Comparison of ENCODE assay signal across 10 mouse cellular contexts in the genomic region with DNA sequence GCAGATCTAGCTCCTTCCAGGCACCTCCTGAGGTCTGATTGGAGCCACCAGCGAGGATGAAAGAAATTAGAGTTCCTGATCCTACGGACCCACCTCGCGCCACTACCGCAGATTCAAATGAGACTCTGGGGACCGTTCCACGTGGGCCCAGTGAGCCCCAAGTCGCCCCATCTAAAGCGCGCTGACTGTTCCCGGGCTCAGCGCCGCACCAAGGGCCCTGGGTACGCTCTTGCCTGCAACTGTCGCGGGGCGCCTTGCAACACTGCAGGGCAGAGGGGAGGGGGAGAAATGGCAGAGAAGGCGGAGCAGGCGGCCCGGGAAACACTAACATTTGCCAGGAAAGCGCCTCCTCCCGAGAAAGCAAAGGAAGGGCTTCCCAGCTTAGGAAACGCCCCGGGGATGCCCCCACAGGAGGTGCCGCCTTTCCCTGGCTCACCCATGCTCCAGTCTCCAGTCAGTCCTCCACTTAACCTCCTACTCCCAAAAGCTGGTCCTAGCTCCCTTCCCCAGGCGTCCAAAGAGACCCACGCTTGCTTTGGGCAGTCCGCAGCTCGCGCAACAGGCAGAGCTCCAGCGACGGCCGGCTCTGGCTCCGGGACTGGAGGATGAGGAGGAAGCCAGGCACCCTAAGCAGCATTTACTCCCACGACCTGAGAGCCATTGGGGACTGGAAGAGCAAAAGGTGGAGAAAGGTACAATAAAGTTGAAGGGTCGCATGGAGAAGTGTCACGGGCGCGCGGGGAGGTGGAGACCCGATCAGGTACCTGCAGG. TPM values are rescaled to one million over a fixed set of nuclear protein-coding genes. Genes with fewer than 3 reads are reported as not detected.
DNase-seq lines count a peak whose midpoint lies in the region; ATAC-seq and TF ChIP-seq lines count a peak whose summit lies in the region.
"Had no signal": no experiment of that assay in that cellular context is flagged by ENCODE, and none has a peak within 500 bp of the region (broad histone marks: within the 10 kb centered on the region; RNA-seq: fewer than 3 reads in every experiment).

No protein-coding gene starts in this region.

- H3K9me3 ChIP-seq in forebrain, embryonic 15.5 days: no peaks in the 10 kb centered on the region
- H3K9me3 ChIP-seq in liver, postnatal 0 days (ENCODE audit: low read length): no peaks in the 10 kb centered on the region

- no peak overlapping the region for H3K27ac ChIP-seq in left cerebral cortex, adult 2 months
- no peak overlapping the region for H3K27ac ChIP-seq in forebrain, embryonic 15.5 days (replicated peaks)
- no peak overlapping the region for H3K27ac ChIP-seq in liver, postnatal 0 days (ENCODE audit: low read depth)

- TF ChIP-seq EP300 in liver, postnatal 0 days (IDR thresholded peaks at IDR 0.05; ENCODE audit: low read depth): no peak

- peak overlapping the region; percentile 58 for H3K4me3 ChIP-seq in left cerebral cortex, adult 2 months
- peak overlapping the region; percentile 50 for H3K4me3 ChIP-seq in forebrain, embryonic 15.5 days
- H3K4me3 ChIP-seq in liver, postnatal 0 days (ENCODE audit: low read depth, low read length): peak overlapping the region; percentile 37

- H3K4me1 ChIP-seq in forebrain, embryonic 15.5 days: peaks cover 14% of the 10 kb centered on the region
- H3K4me1 ChIP-seq in liver, postnatal 0 days (ENCODE audit: insufficient read depth): 0 out of 2 replicates have a peak, but pooled peaks cover 3% of the 10 kb centered on the region

- intact Hi-C loops in left cerebral cortex, adult 2 months (cut with DNase I): no loop called here
- intact Hi-C loops in heart, postnatal 10 days (cut with DNase I): no loop called here

- TF ChIP-seq CTCF in left cerebral cortex, adult 2 months (IDR thresholded peaks at IDR 0.05): no peak
- TF ChIP-seq CTCF in liver, postnatal 0 days (IDR thresholded peaks at IDR 0.05; ENCODE audit: low read depth): no peak

- WGBS in forebrain, embryonic 15.5 days: under 1% methylated on average over 41 of the region's 41 CpGs
- WGBS in liver, postnatal 0 days (ENCODE audit: insufficient replicate concordance): under 1% methylated on average over 38 of the region's 41 CpGs

- peak; percentile 19 to 43 for DNase-seq in left cerebral cortex, adult 2 months (ENCODE audit: extremely low spot score in 1 of 2, low spot score in 2 of 2)
- no peak for DNase-seq in left cerebral cortex, adult 8-10 months (ENCODE audit: low spot score in 2 of 2)
- DNase-seq in heart, postnatal 10 days: peak; percentile 27 to 38
- DNase-seq in kidney, postnatal 36 days: peak; percentile 38 to 45
- peak; percentile 13 for DNase-seq in liver, postnatal 0 days
- DNase-seq in ovary, adult 18-20 months (ENCODE audit: low spot score): peak; percentile 57
- no peak for DNase-seq in thymus, postnatal 0 days (ENCODE audit: low spot score)

- no peaks in the 10 kb centered on the region for H3K36me3 ChIP-seq in forebrain, embryonic 15.5 days
- H3K36me3 ChIP-seq in liver, postnatal 0 days (replicated peaks; ENCODE audit: insufficient read depth, low read length): no peaks in the 10 kb centered on the region

- ATAC-seq in forebrain, embryonic 15.5 days (replicated peaks): peak; percentile 83
- ATAC-seq in liver, postnatal 0 days: no peak

- H3K4me2 ChIP-seq in forebrain, embryonic 15.5 days (replicated peaks): peak overlapping the region; percentile 84
- H3K4me2 ChIP-seq in liver, postnatal 0 days (ENCODE audit: low read depth, low read length): peak overlapping the region; percentile 68

- peaks cover 6% of the 10 kb centered on the region; the same call in 1 of the 2 replicates for H3K27me3 ChIP-seq in forebrain, embryonic 15.5 days
- H3K27me3 ChIP-seq in liver, postnatal 0 days (ENCODE audit: insufficient read depth, low read length): peaks cover 42% of the 10 kb centered on the region
- H3K27me3 ChIP-seq: CH12.LX had no signal

- peak overlapping the region; percentile 46 for H3K9ac ChIP-seq in forebrain, embryonic 15.5 days (replicated peaks)
- no peak overlapping the region for H3K9ac ChIP-seq in liver, postnatal 0 days (replicated peaks)

RNA-seq across cellular contexts. Expression of a gene that starts 1.2 kb away (rescaled TPM):
- total RNA-seq in left cerebral cortex, adult 2 months (2021): 1 to 10 TPM; 7.1 to 7.9 TPM
- total RNA-seq in left cerebral cortex, adult 8-10 months (2022): 1 to 10 TPM; 7.5 to 9.1 (median 8.5) TPM
- 0.28 and 0.39 TPM in 2 replicates for polyA plus RNA-seq in forebrain, embryonic 15.5 days (2015; fragmentation: Nextera tagmentation; extraction: Ambion mirVana)
- total RNA-seq in heart, postnatal 10 days (2021): under 1 TPM; 0.22 to 0.57 TPM
- 0.08 TPM in 1 of 2 replicates, not detected in the other for polyA plus RNA-seq in liver, postnatal 0 days (2015; fragmentation: Nextera tagmentation; extraction: Ambion mirVana)
- 0.10 and 0.12 TPM in 2 replicates for polyA plus RNA-seq in thymus, postnatal 0 days (2015; fragmentation: Nextera tagmentation; extraction: Ambion mirVana)
- total RNA-seq: CH12.LX had no signal

RNA-seq across cellular contexts. Expression of a gene that starts 59.2 kb away (rescaled TPM):
- total RNA-seq in left cerebral cortex, adult 2 months (2021): not detected
- not detected for total RNA-seq in left cerebral cortex, adult 8-10 months (2022)
- not detected in 2 replicates for polyA plus RNA-seq in forebrain, embryonic 15.5 days (2015; fragmentation: Nextera tagmentation; extraction: Ambion mirVana)
- not detected for total RNA-seq in heart, postnatal 10 days (2021)
- polyA plus RNA-seq in liver, postnatal 0 days (2015; fragmentation: Nextera tagmentation; extraction: Ambion mirVana): not detected in 2 replicates
- not detected in 2 replicates for polyA plus RNA-seq in thymus, postnatal 0 days (2015; fragmentation: Nextera tagmentation; extraction: Ambion mirVana)
- total RNA-seq: CH12.LX had no signal
- polyA plus RNA-seq: large intestine, adult 2 months had no signal

Comparison
In these comparisons a context has a peak if more than half of its experiments do, and no peak if none do; other contexts are left out.
1. DNase-seq: peak in left cerebral cortex, adult 2 months (2 of 2), heart, postnatal 10 days (2 of 2), kidney, postnatal 36 days (2 of 2), liver, postnatal 0 days (single experiment) and ovary, adult 18-20 months (single experiment); none in left cerebral cortex, adult 8-10 months (0 of 2) and thymus, postnatal 0 days (single experiment).
2. RNA of a gene that starts 1.2 kb away (total RNA-seq): 7.5 to 9.1 TPM in left cerebral cortex, adult 8-10 months and 7.1 to 7.9 TPM in left cerebral cortex, adult 2 months; 0.22 to 0.57 TPM in heart, postnatal 10 days; every median in the first group is over 4 times any median in the second.
3. Peak in every context shown above with its lines, with median percentiles within 50 percentile points of each other: H3K4me3 ChIP-seq.